Mouse (Mus musculus) left cerebral cortex, adult 11 months (tissue): Measurements from ENCODE around the gene Exosc5.

Experiments used
- DNase-seq: peaks from one replicate; pipeline ENCODE4 v3.0.0; 2022; ENCODE audit warnings: low spot score

Exosc5 gene

DNA sequence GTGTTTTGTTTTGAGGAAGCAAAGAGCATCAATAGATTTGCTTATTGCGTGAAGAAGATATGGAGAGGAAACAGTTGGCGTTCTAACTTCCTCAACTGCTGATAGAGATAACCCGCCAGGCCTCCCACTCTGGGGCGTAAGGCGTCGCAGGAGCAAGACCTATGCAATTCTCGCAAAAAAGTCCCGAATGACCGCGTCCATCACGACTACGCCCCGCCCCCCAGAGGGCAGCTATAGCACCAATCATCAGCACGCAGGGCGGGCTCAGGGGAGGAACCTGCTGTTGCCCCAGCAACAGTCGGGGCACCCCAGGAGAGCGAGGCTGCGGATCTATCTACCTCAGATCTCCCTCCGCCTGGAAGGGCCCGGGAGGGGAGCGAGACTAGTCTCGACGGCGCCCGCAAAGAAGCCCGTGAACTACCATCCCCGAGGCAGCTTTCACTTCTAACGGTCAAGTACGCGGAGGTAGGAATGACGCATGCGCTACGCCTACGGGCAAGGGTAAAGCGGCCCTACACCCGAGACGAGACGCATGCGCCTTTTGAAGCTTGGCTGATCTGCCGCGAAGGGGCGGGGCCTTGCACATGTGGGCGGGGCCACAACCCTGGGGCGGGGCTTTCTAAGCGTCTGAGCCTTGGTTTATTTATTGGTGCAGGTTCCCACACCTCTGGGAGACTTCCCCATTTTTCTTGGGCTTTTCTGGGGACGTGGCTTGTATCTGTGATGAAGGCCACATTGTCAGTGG, 21.7 kb downstream of the Exosc5 start, which contains the start of gene B9d2:
B9d2 (plus strand) TSS at position 267 of the 745 bp plus-strand sequence.
- DNase-seq = peak; percentile 92

DNA sequence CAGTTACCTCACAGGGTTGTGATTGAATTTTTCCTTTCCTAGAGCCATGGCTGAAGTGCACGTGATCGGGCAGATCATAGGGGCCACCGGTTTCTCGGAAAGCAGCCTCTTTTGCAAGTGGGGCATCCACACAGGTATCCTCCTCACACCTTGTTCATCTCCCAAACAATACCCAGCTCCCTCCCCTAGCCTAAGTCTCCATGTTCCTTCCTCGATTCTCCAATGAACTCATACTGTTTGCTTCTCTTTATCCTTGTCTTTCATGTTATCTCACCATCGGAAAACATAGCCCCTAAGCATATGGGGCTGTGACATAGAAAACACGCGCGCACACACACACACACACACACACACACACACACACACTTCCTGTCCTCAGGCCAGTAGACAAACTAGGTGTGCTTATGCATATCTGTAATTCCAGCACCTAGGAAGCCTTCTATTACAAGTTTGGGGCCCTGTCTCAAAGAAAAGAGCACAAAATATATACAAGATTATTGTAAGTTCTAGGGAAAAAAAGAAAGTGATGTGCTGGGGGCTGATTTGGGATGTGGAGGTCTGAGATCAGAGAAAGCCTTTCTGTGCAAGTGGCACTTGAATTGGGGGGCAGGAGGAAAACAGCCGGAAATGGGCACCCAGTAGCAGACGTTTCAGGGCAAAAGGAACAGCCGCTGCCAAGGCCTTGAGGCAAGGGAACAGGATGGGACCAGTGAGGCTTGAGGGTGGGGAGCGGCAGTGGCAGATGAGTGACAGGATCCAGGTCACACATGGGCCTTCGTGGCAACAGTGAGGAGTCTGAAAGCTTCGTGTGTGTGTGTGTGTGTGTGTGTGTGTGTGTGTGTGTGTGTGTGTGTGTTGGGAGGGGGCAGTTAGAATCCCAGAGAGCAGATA, 22.6 kb downstream of the Exosc5 start:
- no peak for DNase-seq

DNA sequence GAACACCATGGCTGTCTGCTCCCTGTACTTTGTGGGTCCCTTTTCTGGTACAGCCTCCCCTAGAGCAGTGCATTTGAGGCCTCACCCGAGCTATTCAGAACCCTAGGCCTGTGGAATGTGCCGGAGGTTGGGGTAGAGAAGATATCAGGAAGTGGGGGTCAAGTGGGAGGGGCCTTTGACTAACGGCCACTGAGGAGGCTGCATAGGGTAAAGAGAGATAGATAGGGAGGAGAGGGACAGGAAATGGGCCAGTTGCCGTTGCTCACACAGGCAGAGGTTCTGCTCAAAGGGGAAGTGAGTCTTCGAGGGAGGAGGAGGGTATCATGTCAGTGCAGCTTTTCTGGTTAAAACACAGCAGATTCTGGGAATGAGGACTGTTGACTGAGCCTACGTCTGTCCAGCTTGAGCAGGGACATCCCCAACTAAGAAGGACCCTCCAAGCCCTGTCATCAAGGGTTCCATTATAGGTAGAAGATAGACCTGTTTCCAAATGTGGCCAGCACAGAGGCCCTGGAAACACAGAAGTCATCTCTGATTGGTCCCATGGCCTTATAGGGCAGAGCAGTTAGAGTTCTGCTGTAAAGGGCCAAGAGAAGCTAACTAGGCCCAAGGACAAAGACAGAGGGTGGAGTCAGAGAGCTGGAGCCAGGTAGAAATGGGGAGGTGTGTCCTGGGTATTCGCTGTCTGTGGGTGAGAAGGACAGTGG, 24.7 kb downstream of the Exosc5 start:
- no peak for DNase-seq

DNA sequence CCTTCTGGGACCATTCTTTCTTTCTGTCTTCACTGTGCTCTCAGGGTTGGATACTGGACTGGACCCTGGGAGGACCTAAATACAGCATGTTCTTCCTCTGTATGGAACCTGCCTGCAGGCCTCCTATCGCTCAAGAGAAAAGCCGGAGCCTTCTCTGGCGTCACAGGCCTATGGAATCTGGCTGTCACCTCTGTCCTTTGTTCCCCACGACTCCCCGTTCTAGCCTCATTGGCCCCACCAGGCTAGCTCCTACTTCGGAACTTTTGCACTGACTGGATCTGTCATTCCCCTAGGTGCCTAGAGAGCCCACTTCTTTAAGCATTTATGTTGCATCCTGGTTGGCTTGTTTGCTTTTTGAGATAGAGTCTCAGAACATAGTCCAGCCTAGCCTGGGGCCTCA, 25.7 kb downstream of the Exosc5 start:
- no peak for DNase-seq

DNA sequence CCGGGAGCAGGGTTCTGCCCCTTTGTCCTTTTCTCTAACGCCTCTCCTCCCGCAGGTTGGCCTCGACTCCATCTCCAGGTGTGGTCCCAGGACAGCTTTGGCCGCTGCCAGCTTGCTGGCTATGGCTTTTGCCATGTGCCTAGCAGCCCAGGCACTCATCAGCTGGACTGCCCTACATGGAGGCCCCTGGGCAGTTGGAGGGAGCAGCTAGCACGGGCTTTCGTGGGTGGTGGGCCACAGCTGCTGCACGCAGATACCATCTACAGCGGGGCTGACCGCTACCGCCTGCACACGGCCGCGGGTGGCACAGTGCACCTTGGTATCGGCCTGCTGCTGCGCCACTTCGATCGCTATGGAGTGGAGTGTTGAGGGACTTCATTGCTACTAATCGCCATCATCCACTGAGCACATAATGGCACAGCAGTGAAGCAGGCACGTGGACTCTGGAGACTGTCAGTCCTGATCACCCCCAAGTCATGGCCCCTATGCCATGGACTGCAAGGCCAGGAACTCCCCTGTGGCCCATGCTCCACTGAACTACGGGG, 27.0 kb downstream of the Exosc5 start:
- DNase-seq = no peak

DNA sequence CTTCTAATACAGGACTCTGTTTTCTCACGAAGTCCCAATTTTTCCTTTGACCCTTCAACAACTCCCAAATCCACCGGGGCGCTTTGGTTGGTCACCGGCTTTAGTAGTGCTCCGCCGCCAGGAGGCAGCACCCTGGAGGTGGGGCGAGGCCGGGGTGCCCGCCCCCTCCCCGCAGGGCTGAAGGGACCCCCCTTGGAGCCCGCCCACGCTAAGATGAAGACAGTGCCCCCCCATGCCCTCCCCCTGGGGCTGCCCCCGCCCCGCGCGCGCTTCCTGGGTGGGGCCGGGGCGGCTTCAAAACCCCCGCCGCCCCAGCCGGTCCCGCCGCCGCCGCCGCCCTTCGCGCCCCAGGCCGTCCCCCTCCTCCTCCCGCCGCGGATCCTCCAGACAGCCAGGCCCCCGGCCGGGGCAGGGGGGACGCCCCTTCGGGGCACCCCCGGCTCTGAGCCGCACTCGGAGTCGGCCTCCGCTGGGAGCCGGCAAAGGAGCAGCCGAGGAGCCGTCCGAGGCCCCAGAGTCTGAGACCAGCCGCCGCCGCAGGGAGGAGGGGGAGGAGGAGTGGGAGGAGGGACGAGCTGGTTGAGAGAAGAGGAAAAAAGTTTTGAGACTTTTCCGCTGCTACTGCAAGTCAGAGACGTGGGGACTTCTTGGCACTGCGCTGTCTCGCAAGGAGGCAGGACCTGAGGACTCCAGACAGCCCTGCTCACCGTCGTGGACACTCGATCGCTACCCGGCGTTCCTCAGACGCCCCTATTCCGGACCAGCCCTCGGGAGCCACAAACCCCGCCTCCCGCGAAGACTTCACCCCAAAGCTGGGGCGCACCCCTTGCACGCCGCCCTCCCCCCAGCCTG, 27.9 kb downstream of the Exosc5 start, which contains the start of gene Tgfb1:
Tgfb1 (plus strand) TSS at position 323 of the 852 bp plus-strand sequence.
- DNase-seq = no peak

DNA sequence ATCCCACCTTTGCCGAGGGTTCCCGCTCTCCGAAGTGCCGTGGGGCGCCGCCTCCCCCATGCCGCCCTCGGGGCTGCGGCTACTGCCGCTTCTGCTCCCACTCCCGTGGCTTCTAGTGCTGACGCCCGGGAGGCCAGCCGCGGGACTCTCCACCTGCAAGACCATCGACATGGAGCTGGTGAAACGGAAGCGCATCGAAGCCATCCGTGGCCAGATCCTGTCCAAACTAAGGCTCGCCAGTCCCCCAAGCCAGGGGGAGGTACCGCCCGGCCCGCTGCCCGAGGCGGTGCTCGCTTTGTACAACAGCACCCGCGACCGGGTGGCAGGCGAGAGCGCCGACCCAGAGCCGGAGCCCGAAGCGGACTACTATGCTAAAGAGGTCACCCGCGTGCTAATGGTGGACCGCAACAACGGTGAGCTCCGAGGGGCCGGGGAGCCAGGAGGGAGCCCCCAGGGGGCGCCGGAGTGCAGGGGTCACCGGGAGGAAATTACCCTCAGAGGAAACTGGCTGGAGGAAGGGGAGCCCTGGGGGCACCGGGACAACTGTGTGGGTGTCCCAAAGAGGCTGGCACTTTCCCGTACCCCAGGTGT, 28.9 kb downstream of the Exosc5 start:
- DNase-seq = no peak

DNA sequence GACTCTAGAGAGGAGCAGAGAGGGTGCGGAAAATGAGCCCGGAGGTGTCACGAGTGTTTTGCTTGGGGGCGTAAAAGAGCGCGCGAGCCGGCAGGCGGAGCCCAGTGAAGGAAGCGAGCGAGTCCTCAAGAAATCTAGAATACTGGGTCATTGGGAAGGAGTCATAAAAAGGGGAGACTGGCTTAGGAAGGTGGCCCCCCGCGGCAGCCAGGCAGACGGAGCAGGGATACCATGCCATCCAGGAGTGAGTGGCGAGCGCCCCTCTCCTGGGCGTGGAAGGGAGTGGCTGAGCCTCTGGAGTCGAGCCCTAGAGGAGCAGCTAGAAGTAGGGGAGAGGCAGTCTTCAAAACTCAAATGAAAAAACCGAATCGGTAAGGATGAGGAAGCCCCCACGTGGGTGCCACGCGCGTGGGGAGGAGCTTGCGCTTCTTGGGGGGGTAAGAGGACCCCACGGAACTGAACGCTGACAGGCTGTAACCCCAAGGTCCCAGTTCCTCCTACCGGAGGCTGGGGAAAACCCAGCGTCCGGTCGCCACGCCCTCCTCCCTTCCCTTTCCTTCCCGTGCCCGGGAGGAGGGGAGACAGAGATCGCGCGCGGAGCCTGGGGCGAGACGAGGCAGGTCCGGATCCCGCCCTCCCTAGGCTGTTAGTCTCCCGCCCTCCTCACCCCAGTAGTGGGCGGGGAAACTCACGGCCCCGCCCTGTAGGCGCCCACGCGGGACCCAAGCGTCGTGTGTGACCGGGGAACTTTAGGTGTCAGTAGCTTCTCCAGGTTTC, 30.0 kb downstream of the Exosc5 start:
- DNase-seq = no peak

DNA sequence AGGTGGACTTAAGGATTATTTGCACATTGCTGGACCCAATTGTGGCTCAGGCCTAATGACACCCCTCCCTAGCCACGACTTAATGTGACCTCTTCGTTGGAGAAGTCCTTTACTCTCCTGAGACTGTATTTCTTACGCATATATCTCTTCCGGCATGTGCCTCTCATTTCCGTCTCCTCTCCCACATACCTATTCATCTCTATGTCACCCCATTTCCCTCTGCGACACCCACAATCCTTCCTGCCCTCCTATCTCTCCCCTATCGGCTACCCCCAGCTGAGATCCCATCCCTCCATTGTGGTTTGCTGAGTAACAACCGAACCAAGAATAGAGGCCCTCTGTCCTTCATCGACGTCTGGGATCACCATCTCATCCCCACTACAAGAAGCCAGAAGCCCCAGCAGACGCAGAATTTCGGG, 30.6 kb downstream of the Exosc5 start:
- DNase-seq = no peak

DNA sequence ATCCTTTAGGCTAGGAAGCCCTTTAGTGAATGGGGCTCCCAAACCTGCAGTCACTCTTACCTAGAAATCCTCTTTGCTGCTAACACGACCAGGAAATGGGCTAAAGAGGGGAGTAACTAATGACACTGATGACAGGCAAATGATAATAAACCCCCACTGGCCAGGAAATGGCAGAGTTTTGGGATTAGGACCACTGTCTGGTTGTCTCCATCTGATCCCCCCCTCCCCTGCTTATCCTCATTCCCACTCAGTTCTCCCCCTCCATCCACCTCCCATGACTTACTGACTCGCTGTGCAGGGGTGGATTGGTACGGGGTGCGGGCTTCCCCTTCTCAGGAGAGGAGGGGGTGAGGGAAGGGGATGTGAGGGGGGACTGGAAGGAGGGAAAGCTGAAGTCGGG, 31.1 kb downstream of the Exosc5 start:
- DNase-seq = no peak

DNA sequence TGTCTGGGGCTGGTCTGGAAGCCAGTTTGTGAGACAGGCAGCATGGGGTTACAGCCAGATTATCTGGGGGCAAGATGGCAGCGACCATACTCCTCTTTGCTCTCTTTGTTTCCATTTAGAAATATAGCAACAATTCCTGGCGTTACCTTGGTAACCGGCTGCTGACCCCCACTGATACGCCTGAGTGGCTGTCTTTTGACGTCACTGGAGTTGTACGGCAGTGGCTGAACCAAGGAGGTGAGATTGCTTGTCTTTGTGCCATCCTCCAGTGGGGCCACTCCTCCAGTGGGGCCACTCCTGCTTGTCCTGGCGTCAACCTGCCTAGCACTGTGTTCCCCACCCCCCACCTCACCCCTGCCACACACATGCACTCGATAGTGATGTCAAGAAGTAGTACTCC, 35.1 kb downstream of the Exosc5 start:
- no peak for DNase-seq

DNA sequence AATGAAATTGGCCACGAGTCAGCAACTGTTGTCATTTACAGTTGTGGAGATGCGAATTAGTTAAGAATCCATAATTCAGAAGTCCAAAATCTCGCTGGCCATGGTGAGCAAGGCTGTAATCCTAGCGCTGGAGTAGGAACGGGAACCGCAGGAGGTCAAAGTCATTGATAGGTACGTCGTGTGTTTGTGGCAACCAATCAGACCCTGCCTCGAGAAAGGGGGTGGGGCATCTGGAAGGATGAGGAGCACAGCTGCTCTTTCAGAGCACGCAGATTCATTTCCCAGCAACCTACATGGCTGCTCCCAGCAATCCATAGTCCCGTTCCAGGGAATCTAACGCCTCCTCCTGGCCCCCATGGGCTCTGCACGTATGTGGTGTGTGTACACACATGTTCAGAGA, 40.9 kb downstream of the Exosc5 start:
- no peak for DNase-seq

DNA sequence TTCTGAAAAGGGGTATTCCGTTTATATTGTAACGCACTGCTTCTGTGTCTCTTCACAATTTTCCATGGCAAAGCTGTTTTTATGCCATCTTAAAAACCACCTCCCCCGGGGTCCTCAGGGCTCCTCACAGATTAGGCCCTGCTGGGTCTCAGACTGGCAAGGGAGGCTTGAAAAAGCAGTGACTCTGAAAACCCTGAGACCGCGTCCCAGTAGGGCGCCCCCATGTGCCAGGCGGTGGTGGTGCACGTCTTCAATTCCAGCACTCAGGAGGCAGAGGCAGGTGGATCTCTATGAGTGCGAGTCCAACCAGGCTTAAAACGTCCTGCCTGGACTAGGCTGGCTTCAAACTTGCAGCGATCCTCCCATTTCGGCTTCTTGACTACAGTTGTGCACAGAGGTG, 41.8 kb downstream of the Exosc5 start:
- DNase-seq = no peak

DNA sequence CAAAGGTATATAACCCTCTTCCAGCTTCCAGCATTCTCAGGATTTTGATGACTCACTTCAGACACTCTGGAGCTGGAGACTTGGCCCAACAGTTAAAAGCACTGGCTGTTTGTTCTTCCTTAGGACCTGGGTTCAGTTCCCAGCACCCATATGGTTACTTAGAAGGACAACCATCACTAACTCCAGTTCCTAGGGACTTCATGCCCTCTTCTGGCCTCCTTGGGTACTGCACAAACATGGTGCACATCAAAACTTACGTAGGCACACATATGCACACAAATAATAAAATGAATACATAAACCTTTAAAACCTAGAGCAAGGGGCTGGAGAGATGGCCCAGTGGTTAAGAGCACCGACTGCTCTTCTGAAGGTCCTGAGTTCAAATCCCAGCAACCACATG, 43.4 kb downstream of the Exosc5 start:
- no peak for DNase-seq

DNA sequence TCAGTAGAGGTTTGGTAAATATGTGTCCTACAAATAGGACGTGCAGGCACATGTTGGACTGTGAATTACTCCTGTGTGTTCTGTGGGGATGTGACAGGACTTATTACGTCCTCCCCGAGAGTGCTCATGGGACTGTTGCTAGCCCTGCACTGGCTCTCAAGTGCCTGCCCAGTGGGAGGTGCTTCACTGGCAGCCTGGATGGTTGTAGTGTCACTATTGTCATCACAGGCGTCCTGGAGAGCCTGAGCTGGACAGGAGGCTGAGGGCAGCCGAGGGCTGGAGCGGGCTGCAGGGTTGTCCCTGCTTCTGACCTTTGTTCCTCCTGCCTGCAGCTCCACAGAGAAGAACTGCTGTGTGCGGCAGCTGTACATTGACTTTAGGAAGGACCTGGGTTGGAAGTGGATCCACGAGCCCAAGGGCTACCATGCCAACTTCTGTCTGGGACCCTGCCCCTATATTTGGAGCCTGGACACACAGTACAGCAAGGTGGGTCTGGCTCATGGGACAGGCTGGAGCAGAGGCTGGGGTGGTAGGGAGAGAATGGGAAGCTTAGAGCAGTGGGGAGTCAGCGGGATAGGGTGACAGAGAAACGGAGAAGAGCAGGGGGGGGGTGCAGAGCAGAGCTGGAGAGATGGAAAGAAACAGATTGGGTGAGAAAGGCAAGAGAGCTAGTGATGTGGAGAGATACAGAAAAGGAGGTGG, 45.0 kb downstream of the Exosc5 start:
- no peak for DNase-seq

DNA sequence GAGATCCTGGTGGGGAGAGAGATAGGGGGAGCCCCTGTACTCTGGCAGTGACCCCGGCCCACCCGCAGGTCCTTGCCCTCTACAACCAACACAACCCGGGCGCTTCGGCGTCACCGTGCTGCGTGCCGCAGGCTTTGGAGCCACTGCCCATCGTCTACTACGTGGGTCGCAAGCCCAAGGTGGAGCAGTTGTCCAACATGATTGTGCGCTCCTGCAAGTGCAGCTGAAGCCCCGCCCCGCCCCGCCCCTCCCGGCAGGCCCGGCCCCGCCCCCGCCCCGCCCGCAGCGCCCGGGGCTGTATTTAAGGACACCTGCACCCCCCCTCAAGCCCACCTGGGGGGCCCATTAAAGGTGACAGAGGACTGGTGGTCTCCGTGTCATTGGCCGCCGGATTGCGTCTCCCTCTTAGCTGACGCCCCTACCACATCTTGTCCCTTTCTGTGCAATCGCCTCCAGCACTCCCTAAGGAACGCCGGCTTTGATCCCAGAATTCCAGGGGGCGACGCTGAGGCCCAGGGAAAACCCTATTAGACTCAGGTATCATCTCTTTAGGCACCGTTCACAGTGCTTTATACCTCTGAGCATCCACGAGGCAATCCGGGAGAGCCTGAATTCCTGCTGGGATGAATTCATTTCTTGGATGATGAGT, 45.9 kb downstream of the Exosc5 start:
- DNase-seq = no peak

DNA sequence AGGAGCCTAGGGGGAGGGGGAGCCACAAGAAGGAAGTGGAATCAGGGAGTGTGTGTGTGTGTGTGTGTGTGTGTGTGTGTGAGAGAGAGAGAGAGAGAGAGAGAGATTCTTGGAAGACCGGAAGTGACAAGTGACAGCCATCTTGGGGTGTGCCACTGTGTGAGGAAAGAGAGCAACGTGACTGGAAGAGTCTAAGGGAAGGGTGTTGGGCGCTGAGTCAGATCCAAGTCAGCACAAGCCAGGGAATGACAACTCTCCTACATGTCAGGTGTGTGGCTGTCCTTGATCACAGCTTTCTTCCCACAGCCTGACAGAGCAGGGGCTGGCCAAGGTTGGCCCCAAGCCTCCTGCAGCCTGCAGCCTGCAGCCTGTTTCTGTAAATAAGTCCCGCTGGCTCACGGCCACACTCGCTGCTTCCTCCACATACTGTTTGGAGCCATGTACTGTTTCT, 46.9 kb downstream of the Exosc5 start:
- DNase-seq = no peak

DNA sequence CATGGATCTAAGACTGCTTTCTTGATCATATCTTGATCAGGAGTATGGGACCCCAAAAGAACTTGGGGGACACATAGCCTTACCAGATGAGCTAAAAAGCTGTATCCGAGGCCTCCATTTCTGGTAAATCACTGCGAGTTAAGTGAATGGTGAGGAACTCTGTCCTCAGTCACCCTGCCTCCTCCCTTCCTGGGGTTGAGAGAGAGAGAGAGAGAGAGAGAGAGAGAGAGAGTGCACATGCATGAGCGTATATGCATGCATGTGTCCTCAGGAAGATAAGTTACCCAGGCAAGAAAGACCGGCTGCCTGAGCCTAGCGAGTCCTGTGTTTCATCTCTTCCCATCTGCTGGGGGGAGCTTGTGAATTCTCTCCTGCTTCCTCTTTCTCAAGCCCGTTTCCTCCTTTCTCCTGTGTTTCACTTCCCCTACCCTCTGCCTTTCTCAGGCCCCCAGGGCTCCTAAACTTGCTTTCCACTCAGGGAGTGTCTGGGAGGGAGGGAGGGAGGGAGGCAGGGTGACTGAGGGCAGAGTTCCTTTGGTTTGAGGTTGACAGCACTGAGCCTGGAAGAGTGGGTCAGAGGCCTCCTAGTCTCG, 47.7 kb downstream of the Exosc5 start:
- DNase-seq = no peak
